Mouse (Mus musculus): Measurements from ENCODE around the gene Olig3. TPM values are rescaled to one million over a fixed set of nuclear protein-coding genes. Genes with fewer than 3 reads are reported as not detected.

Gene Olig3
- not detected in 2 replicates for polyA plus RNA-seq (2014; fragmentation: Nextera tagmentation; extraction: Ambion mirVana)

GRCm38 (mm10) chr10:19356071-19356583, at the start of gene Olig3:
Olig3 (plus strand) TSS chr10:19356533.
- Histone ChIP-seq H3K9ac (ENCODE audit: low read length) (no peak within 1 kb of the TSS), H3K36me3 (ENCODE audit: control insufficient read depth, insufficient read depth, low read length) (no peaks in the 10 kb centered on the region), H3K9me3 (ENCODE audit: control insufficient read depth, low read length) (no peaks in the 10 kb centered on the region), H3K27me3 (ENCODE audit: control insufficient read depth, insufficient read depth, low read length) (peaks cover 83% of the 10 kb centered on the region), H3K4me1 (ENCODE audit: control insufficient read depth, insufficient read depth, low read length) (peaks cover 3% of the 10 kb centered on the region; the same call in 1 of the 2 replicates), H3K4me2 (ENCODE audit: low read depth, severe bottlenecking) (peak within 1 kb of the TSS; percentile 21; the same call in 1 of the 2 replicates), H3K4me3 (ENCODE audit: low read depth, low read length) (no peak within 1 kb of the TSS), H3K27ac (replicated peaks; ENCODE audit: low read depth, low read length) (no peak within 1 kb of the TSS)
- DNase-seq (ENCODE audit: low spot score) (peak; percentile 42), ATAC-seq (ENCODE audit: insufficient number of reproducible peaks, low FRiP score, low TSS enrichment, low read depth) (no peak)
- 1% methylated on average over 9 of the region's 9 CpGs for whole genome bisulfite sequencing

GRCm38 (mm10) chr10:19309681-19310395, 46.5 kb upstream of the Olig3 start:
- H3K27ac ChIP-seq (replicated peaks; ENCODE audit: low read depth, low read length), result no peak overlapping the region
- no peak overlapping the region for H3K4me2 ChIP-seq (ENCODE audit: low read depth, severe bottlenecking)
- H3K36me3 ChIP-seq (ENCODE audit: control insufficient read depth, insufficient read depth, low read length), result no peaks in the 10 kb centered on the region
- no peaks in the 10 kb centered on the region for H3K4me1 ChIP-seq (ENCODE audit: control insufficient read depth, insufficient read depth, low read length)
- ATAC-seq (ENCODE audit: insufficient number of reproducible peaks, low FRiP score, low TSS enrichment, low read depth) (no peak), DNase-seq (ENCODE audit: low spot score) (peak; percentile 21)
- no peaks in the 10 kb centered on the region for H3K27me3 ChIP-seq (ENCODE audit: control insufficient read depth, insufficient read depth, low read length)
- H3K9ac ChIP-seq (ENCODE audit: low read length), result no peak overlapping the region
- no peak overlapping the region for H3K4me3 ChIP-seq (ENCODE audit: low read depth, low read length)
- 29% methylated on average over 5 of the region's 5 CpGs for WGBS
- no peaks in the 10 kb centered on the region for H3K9me3 ChIP-seq (ENCODE audit: control insufficient read depth, low read length)

GRCm38 (mm10) chr10:19310471-19310870, 45.9 kb upstream of the Olig3 start:
- H3K4me3 ChIP-seq (ENCODE audit: low read depth, low read length), result no peak overlapping the region
- 57% methylated on average over 5 of the region's 5 CpGs for WGBS
- no peaks in the 10 kb centered on the region for H3K9me3 ChIP-seq (ENCODE audit: control insufficient read depth, low read length)
- no peak overlapping the region for H3K9ac ChIP-seq (ENCODE audit: low read length)
- H3K4me1 ChIP-seq (ENCODE audit: control insufficient read depth, insufficient read depth, low read length), result no peaks in the 10 kb centered on the region
- H3K27ac ChIP-seq (replicated peaks; ENCODE audit: low read depth, low read length), result no peak overlapping the region
- H3K4me2 ChIP-seq (ENCODE audit: low read depth, severe bottlenecking), result no peak overlapping the region
- ATAC-seq (ENCODE audit: insufficient number of reproducible peaks, low FRiP score, low TSS enrichment, low read depth) (no peak), DNase-seq (ENCODE audit: low spot score) (no peak)
- H3K36me3 ChIP-seq (ENCODE audit: control insufficient read depth, insufficient read depth, low read length), result no peaks in the 10 kb centered on the region
- no peaks in the 10 kb centered on the region for H3K27me3 ChIP-seq (ENCODE audit: control insufficient read depth, insufficient read depth, low read length)

- no peaks in the 10 kb centered on the region for H3K9me3 ChIP-seq (ENCODE audit: control insufficient read depth, low read length)
- H3K4me3 ChIP-seq (ENCODE audit: low read depth, low read length), result no peak overlapping the region
- no peak overlapping the region for H3K9ac ChIP-seq (ENCODE audit: low read length)
- H3K27ac ChIP-seq (replicated peaks; ENCODE audit: low read depth, low read length), result no peak overlapping the region
- ATAC-seq (ENCODE audit: insufficient number of reproducible peaks, low FRiP score, low TSS enrichment, low read depth) (no peak), DNase-seq (ENCODE audit: low spot score) (no peak)
- H3K27me3 ChIP-seq (ENCODE audit: control insufficient read depth, insufficient read depth, low read length), result no peaks in the 10 kb centered on the region
- H3K36me3 ChIP-seq (ENCODE audit: control insufficient read depth, insufficient read depth, low read length), result no peaks in the 10 kb centered on the region
- no peaks in the 10 kb centered on the region for H3K4me1 ChIP-seq (ENCODE audit: control insufficient read depth, insufficient read depth, low read length)
- WGBS, result 87% methylated on average over 19 of the region's 19 CpGs
- H3K4me2 ChIP-seq (ENCODE audit: low read depth, severe bottlenecking), result no peak overlapping the region
Measured at GRCm38 (mm10) chr10:19317962-19318812, 38.1 kb upstream of the Olig3 start.

GRCm38 (mm10) chr10:19321781-19322180, 34.6 kb upstream of the Olig3 start:
- H3K4me3 ChIP-seq (ENCODE audit: low read depth, low read length), result no peak overlapping the region
- no peaks in the 10 kb centered on the region for H3K36me3 ChIP-seq (ENCODE audit: control insufficient read depth, insufficient read depth, low read length)
- no peak overlapping the region for H3K4me2 ChIP-seq (ENCODE audit: low read depth, severe bottlenecking)
- H3K27ac ChIP-seq (replicated peaks; ENCODE audit: low read depth, low read length), result no peak overlapping the region
- no peaks in the 10 kb centered on the region for H3K9me3 ChIP-seq (ENCODE audit: control insufficient read depth, low read length)
- no peak overlapping the region for H3K9ac ChIP-seq (ENCODE audit: low read length)
- no peaks in the 10 kb centered on the region for H3K4me1 ChIP-seq (ENCODE audit: control insufficient read depth, insufficient read depth, low read length)
- no peaks in the 10 kb centered on the region for H3K27me3 ChIP-seq (ENCODE audit: control insufficient read depth, insufficient read depth, low read length)
- DNase-seq (ENCODE audit: low spot score), result no peak
- WGBS, result 61% methylated on average over 2 of the region's 2 CpGs
- ATAC-seq (ENCODE audit: insufficient number of reproducible peaks, low FRiP score, low TSS enrichment, low read depth), result no peak

GRCm38 (mm10) chr10:19329191-19329777, 27.0 kb upstream of the Olig3 start:
- ATAC-seq (ENCODE audit: insufficient number of reproducible peaks, low FRiP score, low TSS enrichment, low read depth), result no peak
- no peak overlapping the region for H3K9ac ChIP-seq (ENCODE audit: low read length)
- WGBS, result 50% methylated on average over 3 of the region's 3 CpGs

GRCm38 (mm10) chr10:19333425-19333824, 22.9 kb upstream of the Olig3 start:
- ATAC-seq (ENCODE audit: insufficient number of reproducible peaks, low FRiP score, low TSS enrichment, low read depth) (no peak), DNase-seq (ENCODE audit: low spot score) (no peak)
- Histone ChIP-seq H3K9ac (ENCODE audit: low read length) (no peak overlapping the region), H3K27me3 (ENCODE audit: control insufficient read depth, insufficient read depth, low read length) (no peaks in the 10 kb centered on the region), H3K36me3 (ENCODE audit: control insufficient read depth, insufficient read depth, low read length) (no peaks in the 10 kb centered on the region), H3K4me3 (ENCODE audit: low read depth, low read length) (no peak overlapping the region), H3K4me2 (ENCODE audit: low read depth, severe bottlenecking) (no peak overlapping the region), H3K27ac (replicated peaks; ENCODE audit: low read depth, low read length) (no peak overlapping the region), H3K9me3 (ENCODE audit: control insufficient read depth, low read length) (no peaks in the 10 kb centered on the region), H3K4me1 (ENCODE audit: control insufficient read depth, insufficient read depth, low read length) (no peaks in the 10 kb centered on the region)
- 88% methylated on average over 1 of the region's 1 CpGs for WGBS

More at GRCm38 (mm10) chr10:19329191-19329777, 27.0 kb upstream of the Olig3 start:
- Histone ChIP-seq H3K27me3 (ENCODE audit: control insufficient read depth, insufficient read depth, low read length) (no peaks in the 10 kb centered on the region), H3K36me3 (ENCODE audit: control insufficient read depth, insufficient read depth, low read length) (no peaks in the 10 kb centered on the region), H3K4me1 (ENCODE audit: control insufficient read depth, insufficient read depth, low read length) (no peaks in the 10 kb centered on the region), H3K4me3 (ENCODE audit: low read depth, low read length) (no peak overlapping the region), H3K27ac (replicated peaks; ENCODE audit: low read depth, low read length) (no peak overlapping the region), H3K9me3 (ENCODE audit: control insufficient read depth, low read length) (no peaks in the 10 kb centered on the region), H3K4me2 (ENCODE audit: low read depth, severe bottlenecking) (no peak overlapping the region)
- DNase-seq (ENCODE audit: low spot score), result no peak
